Mouse (Mus musculus) liver, embryonic 13.5 days (tissue): ENCODE results near the gene Ccdc84. TPM values are rescaled to one million over a fixed set of nuclear protein-coding genes. Genes with fewer than 3 reads are reported as not detected.
"Not testable (repeated sequence)": the region's sequence is repeated elsewhere in the genome, so short reads cannot be mapped to it uniquely, and the experiment has no call there.

Experiments
- ATAC-seq: fragments of 200-750 bp; cut with Nextera tagmentation; 2 replicates; pipeline ENCODE4 v1.8.0; 2017; ENCODE audit warnings: low read depth, mild to moderate bottlenecking, moderate number of reproducible peaks, moderate library complexity
- DNase-seq: peaks from one replicate; pipeline ENCODE4 v3.0.0; 2022
- H3K27ac ChIP-seq: fragments of 300-500 bp; sonication (generic); 2 replicates; pipeline ENCODE4 v1.5.1; 2015; ENCODE audit warnings: moderate library complexity, mild to moderate bottlenecking, inconsistent platforms
- H3K27me3 ChIP-seq: fragments of 300-500 bp; sonication (generic); 2 replicates; pipeline ENCODE4 v1.6.1; 2015; ENCODE audit warnings: mild to moderate bottlenecking, inconsistent platforms
- H3K36me3 ChIP-seq: fragments of 300-500 bp; sonication (generic); 2 replicates; pipeline ENCODE4 v1.6.1; 2015; ENCODE audit warnings: mild to moderate bottlenecking, inconsistent platforms
- H3K4me1 ChIP-seq: fragments of 300-500 bp; sonication (generic); replicated peaks from 2 replicates; pipeline ENCODE4 v1.6.1; 2015; ENCODE audit warnings: inconsistent platforms
- H3K4me2 ChIP-seq: fragments of 300-500 bp; sonication (generic); 2 replicates; pipeline ENCODE4 v1.6.1; 2015; ENCODE audit warnings: inconsistent platforms, mild to moderate bottlenecking, moderate library complexity
- H3K4me3 ChIP-seq: fragments of 300-500 bp; sonication (generic); replicated peaks from 2 replicates; pipeline ENCODE4 v1.5.1; 2015; ENCODE audit warnings: mild to moderate bottlenecking, inconsistent platforms
- H3K9ac ChIP-seq: fragments of 300-500 bp; sonication (generic); 2 replicates; pipeline ENCODE4 v1.6.1; 2015; ENCODE audit warnings: mild to moderate bottlenecking, inconsistent platforms
- H3K9me3 ChIP-seq: fragments of 300-500 bp; sonication (generic); replicated peaks from 2 replicates; pipeline ENCODE4 v1.6.1; 2016; ENCODE audit warnings: inconsistent platforms
- WGBS: fragments of 180-500 bp; shearing (Covaris S2); methylation state at CpG from one replicate; pipeline ENCODE4 v1.1.7; 2015; ENCODE audit not compliant: insufficient replicate concordance; 5-methylcytosine and 5-hydroxymethylcytosine counted together
- polyA plus RNA-seq: library from polyadenylated mRNA; unstranded; fragments of >200 nt; fragmentation: Nextera tagmentation; extraction: Ambion mirVana; gene quantifications from 2 replicates; pipeline ENCODE4 v1.2.1, GENCODE M21; 2015

Gene Ccdc84
- polyA plus RNA-seq, 1 experiment from 2014 or later = 13.8 TPM

- Histone ChIP-seq H3K4me3 (no peak overlapping the region), H3K27ac (no peak overlapping the region), H3K4me2 (no peak overlapping the region), H3K9ac (no peak overlapping the region), H3K9me3 (no peaks in the 10 kb centered on the region), H3K27me3 (no peaks in the 10 kb centered on the region), H3K4me1 (peaks cover 18% of the 10 kb centered on the region), H3K36me3 (peaks cover 91% of the 10 kb centered on the region)
- ATAC-seq (no peak), DNase-seq (no peak)
- WGBS = 82% methylated on average over 13 of the region's 13 CpGs
Observed at GRCm38 (mm10) chr9:44384596-44384995, 33.8 kb downstream of the Ccdc84 start.

- Histone ChIP-seq H3K4me2 (peak overlapping the region; percentile 97), H3K36me3 (peaks cover 44% of the 10 kb centered on the region), H3K9me3 (no peaks in the 10 kb centered on the region), H3K27ac (peak overlapping the region; percentile 73), H3K4me1 (peaks cover 29% of the 10 kb centered on the region), H3K4me3 (peak overlapping the region; percentile 83), H3K9ac (peak overlapping the region; percentile 89), H3K27me3 (no peaks in the 10 kb centered on the region)
- DNase-seq (no peak), ATAC-seq (0 out of 2 replicates have a peak, but pooled peaks have one; percentile 2)
- 6% methylated on average over 15 of the region's 15 CpGs for WGBS
Observed at GRCm38 (mm10) chr9:44379862-44380261, 38.5 kb downstream of the Ccdc84 start.

GRCm38 (mm10) chr9:44379054-44379834, 39.1 kb downstream of the Ccdc84 start, which contains the start of gene Hyou1:
TSS of gene Hyou1 (plus strand) at chr9:44379490.
- Histone ChIP-seq H3K4me3 (peak within 1 kb of the TSS; percentile 83), H3K36me3 (peaks cover 38% of the 10 kb centered on the region), H3K27ac (peak within 1 kb of the TSS; percentile 85), H3K4me1 (peaks cover 29% of the 10 kb centered on the region), H3K9me3 (no peaks in the 10 kb centered on the region), H3K9ac (peak within 1 kb of the TSS; percentile 89), H3K27me3 (no peaks in the 10 kb centered on the region), H3K4me2 (peak within 1 kb of the TSS; percentile 97)
- peak; percentile 94 for ATAC-seq
- DNase-seq = peak; percentile 99
- WGBS = under 1% methylated on average over 83 of the region's 83 CpGs

- WGBS = 36% methylated on average over 5 of the region's 5 CpGs
- no peak for ATAC-seq
Observed at GRCm38 (mm10) chr9:44378153-44378730, 40.1 kb downstream of the Ccdc84 start.

GRCm38 (mm10) chr9:44377335-44377734, 41.0 kb downstream of the Ccdc84 start:
- not testable (repeated sequence) for ATAC-seq, H3K9me3 ChIP-seq, DNase-seq, H3K27me3 ChIP-seq, H3K9ac ChIP-seq, H3K4me3 ChIP-seq
- 56% methylated on average over 2 of the region's 2 CpGs for WGBS
- H3K4me2 ChIP-seq = peak overlapping the region; percentile 97
- peaks cover 38% of the 10 kb centered on the region for H3K4me1 ChIP-seq
- H3K27ac ChIP-seq = 0 out of 2 replicates have a peak overlapping the region, but pooled peaks have one; percentile 85
- H3K36me3 ChIP-seq = peaks cover 19% of the 10 kb centered on the region

More at GRCm38 (mm10) chr9:44378153-44378730, 40.1 kb downstream of the Ccdc84 start:
- no peak for DNase-seq
- peak overlapping the region; percentile 97 for H3K4me2 ChIP-seq
- H3K9me3 ChIP-seq = no peaks in the 10 kb centered on the region
- H3K9ac ChIP-seq = peak overlapping the region; percentile 78
- H3K4me1 ChIP-seq = peaks cover 36% of the 10 kb centered on the region
- H3K27ac ChIP-seq = peak overlapping the region; percentile 85
- H3K36me3 ChIP-seq = peaks cover 28% of the 10 kb centered on the region
- no peaks in the 10 kb centered on the region for H3K27me3 ChIP-seq
- peak overlapping the region; percentile 83 for H3K4me3 ChIP-seq

- H3K4me2 ChIP-seq = no peak overlapping the region
- peaks cover 7% of the 10 kb centered on the region for H3K36me3 ChIP-seq
- H3K4me3 ChIP-seq = no peak overlapping the region
- no peaks in the 10 kb centered on the region for H3K27me3 ChIP-seq
- no peak overlapping the region for H3K27ac ChIP-seq
- 86% methylated on average over 6 of the region's 6 CpGs for WGBS
- no peak for DNase-seq
- H3K9ac ChIP-seq = no peak overlapping the region
- H3K4me1 ChIP-seq = peaks cover 35% of the 10 kb centered on the region
- no peaks in the 10 kb centered on the region for H3K9me3 ChIP-seq
- ATAC-seq = no peak
Observed at GRCm38 (mm10) chr9:44376141-44376540, 42.2 kb downstream of the Ccdc84 start.

GRCm38 (mm10) chr9:44373386-44373785, 45.0 kb downstream of the Ccdc84 start:
- peak overlapping the region; percentile 21 for H3K27ac ChIP-seq

GRCm38 (mm10) chr9:44364480-44364879, 53.9 kb downstream of the Ccdc84 start:
- H3K27ac ChIP-seq = no peak overlapping the region
- peaks cover 12% of the 10 kb centered on the region for H3K4me1 ChIP-seq
- H3K4me3 ChIP-seq = no peak overlapping the region
- peaks cover 5% of the 10 kb centered on the region for H3K36me3 ChIP-seq
- no peak for ATAC-seq
- no peaks in the 10 kb centered on the region for H3K27me3 ChIP-seq
- H3K9me3 ChIP-seq = no peaks in the 10 kb centered on the region
- H3K9ac ChIP-seq = no peak overlapping the region
- WGBS = 62% methylated on average over 3 of the region's 3 CpGs
- H3K4me2 ChIP-seq = no peak overlapping the region
- DNase-seq = no peak

More at GRCm38 (mm10) chr9:44373386-44373785, 45.0 kb downstream of the Ccdc84 start:
- ATAC-seq (no peak), DNase-seq (no peak)
- Histone ChIP-seq H3K27me3 (no peaks in the 10 kb centered on the region), H3K36me3 (no peaks in the 10 kb centered on the region), H3K4me2 (no peak overlapping the region), H3K4me3 (no peak overlapping the region), H3K9me3 (no peaks in the 10 kb centered on the region), H3K4me1 (peaks cover 18% of the 10 kb centered on the region), H3K9ac (peak overlapping the region; percentile 28; the same call in 1 of the 2 replicates)

GRCm38 (mm10) chr9:44361931-44362330, 56.4 kb downstream of the Ccdc84 start:
- Histone ChIP-seq H3K27ac (peak overlapping the region; percentile 85), H3K9ac (peak overlapping the region; percentile 89), H3K36me3 (peaks cover 25% of the 10 kb centered on the region), H3K4me1 (peaks cover 18% of the 10 kb centered on the region), H3K4me3 (peak overlapping the region; percentile 87), H3K4me2 (peak overlapping the region; percentile 84)
- not testable (repeated sequence) for H3K27me3 ChIP-seq, ATAC-seq, H3K9me3 ChIP-seq, DNase-seq
- WGBS = 37% methylated on average over 4 of the region's 4 CpGs

GRCm38 (mm10) chr9:44361190-44361917, 57.0 kb downstream of the Ccdc84 start, which contains the start of gene Vps11:
TSS of gene Vps11 (minus strand) at chr9:44361670.
- H3K9ac ChIP-seq = peak within 1 kb of the TSS; percentile 89

More at GRCm38 (mm10) chr9:44361190-44361917, 57.0 kb downstream of the Ccdc84 start, which contains the start of gene Vps11:
- Histone ChIP-seq H3K4me1 (peaks cover 22% of the 10 kb centered on the region), H3K27ac (peak within 1 kb of the TSS; percentile 85), H3K4me3 (peak within 1 kb of the TSS; percentile 87), H3K4me2 (peak within 1 kb of the TSS; percentile 84), H3K36me3 (peaks cover 31% of the 10 kb centered on the region), H3K9me3 (no peaks in the 10 kb centered on the region), H3K27me3 (no peaks in the 10 kb centered on the region)
- ATAC-seq (peak; percentile 91), DNase-seq (peak; percentile 92)
- under 1% methylated on average over 44 of the region's 44 CpGs for WGBS
